Comparison of ENCODE assay signal across 10 mouse cellular contexts in genomic region chr6:51795300-51795699, GRCm38 (mm10).
DNase-seq lines count a peak whose midpoint lies in the region; ATAC-seq and TF ChIP-seq lines count a peak whose summit lies in the region.
"Had no signal": no experiment of that assay in that cellular context is flagged by ENCODE, and none has a peak within 500 bp of the region (broad histone marks: within the 10 kb centered on the region; RNA-seq: fewer than 3 reads in every experiment).

No protein-coding gene starts in this region.

- TF ChIP-seq EP300 in lung, postnatal 0 days (IDR thresholded peaks at IDR 0.05) = no peak

- DNase-seq in CD4-positive, CD25-positive, alpha-beta regulatory T cell, adult 2 months (ENCODE audit: low read depth, low spot score) = peak; percentile 67
- peak; percentile 18 to 35 for DNase-seq in left cerebral cortex, adult 18-20 months (ENCODE audit: low spot score in 2 of 2)
- no peak for DNase-seq in left cerebral cortex, postnatal 36 days (ENCODE audit: low spot score in 2 of 2)
- DNase-seq in adipocyte (ENCODE audit: low spot score) = peak; percentile 20
- DNase-seq in gastrocnemius, adult 2 months = peak; percentile 56
- DNase-seq in lung, postnatal 0 days (ENCODE audit: low spot score) = peak; percentile 42
- DNase-seq in thymus, postnatal 36 days = peak; percentile 50 to 58

- H3K27me3 ChIP-seq in lung, postnatal 0 days (replicated peaks; ENCODE audit: insufficient read depth, low read length) = no peaks in the 10 kb centered on the region
- H3K27me3 ChIP-seq: neural tube, embryonic 13.5 days had no signal

- 49% methylated on average over 4 of the region's 4 CpGs for WGBS in lung, postnatal 0 days

- H3K4me1 ChIP-seq in lung, postnatal 0 days (ENCODE audit: insufficient read depth, low read depth, low read length) = no peaks in the 10 kb centered on the region
- H3K4me1 ChIP-seq: heart, embryonic 13.5 days had no signal

- no peaks in the 10 kb centered on the region for H3K9me3 ChIP-seq in lung, postnatal 0 days (ENCODE audit: low read length)
- H3K9me3 ChIP-seq: heart, embryonic 13.5 days; neural tube, embryonic 13.5 days had no signal

- H3K27ac ChIP-seq in gastrocnemius, adult 2 months = no peak overlapping the region
- H3K27ac ChIP-seq in lung, postnatal 0 days (ENCODE audit: low read length) = no peak overlapping the region
- H3K27ac ChIP-seq: heart, embryonic 13.5 days; neural tube, embryonic 13.5 days had no signal

- intact Hi-C loops in left cerebral cortex, postnatal 36 days (cut with DNase I) = no loop called here
- intact Hi-C loops in gastrocnemius, adult 2 months (cut with DNase I) = no loop called here

- peak; percentile 71 for TF ChIP-seq CTCF in gastrocnemius, adult 2 months (IDR thresholded peaks at IDR 0.05)
- peak; percentile 80 for TF ChIP-seq CTCF in lung, postnatal 0 days (IDR thresholded peaks at IDR 0.05)

- H3K4me3 ChIP-seq in gastrocnemius, adult 2 months = no peak overlapping the region
- H3K4me3 ChIP-seq in lung, postnatal 0 days (ENCODE audit: low read depth, low read length) = no peak overlapping the region
- H3K4me3 ChIP-seq: heart, embryonic 13.5 days; neural tube, embryonic 13.5 days had no signal

- no peaks in the 10 kb centered on the region for H3K36me3 ChIP-seq in lung, postnatal 0 days (ENCODE audit: insufficient read depth, low read length)
- H3K36me3 ChIP-seq: heart, embryonic 13.5 days; neural tube, embryonic 13.5 days had no signal

- no peak for ATAC-seq in CD4-positive, CD25-positive, alpha-beta regulatory T cell, adult 4 months
- ATAC-seq in lung, postnatal 0 days = no peak

- H3K9ac ChIP-seq in lung, postnatal 0 days (replicated peaks; ENCODE audit: low read depth) = no peak overlapping the region
- H3K9ac ChIP-seq: heart, embryonic 13.5 days; neural tube, embryonic 13.5 days had no signal

- H3K4me2 ChIP-seq in lung, postnatal 0 days (replicated peaks; ENCODE audit: low read depth, low read length) = no peak overlapping the region
- H3K4me2 ChIP-seq: heart, embryonic 13.5 days; neural tube, embryonic 13.5 days had no signal

Comparison
In these comparisons a context has a peak if more than half of its experiments do, and no peak if none do; other contexts are left out.
1. DNase-seq: peak in CD4-positive, CD25-positive, alpha-beta regulatory T cell, adult 2 months (single experiment), left cerebral cortex, adult 18-20 months (2 of 2), adipocyte (single experiment), gastrocnemius, adult 2 months (single experiment), lung, postnatal 0 days (single experiment) and thymus, postnatal 36 days (2 of 2); none in left cerebral cortex, postnatal 36 days (0 of 2).